Mouse (Mus musculus): ENCODE measurements around the gene Lancl3.
"Not testable (repeated sequence)": the region's sequence is repeated elsewhere in the genome, so short reads cannot be mapped to it uniquely, and the experiment has no call there.

The Lancl3 gene

DNA sequence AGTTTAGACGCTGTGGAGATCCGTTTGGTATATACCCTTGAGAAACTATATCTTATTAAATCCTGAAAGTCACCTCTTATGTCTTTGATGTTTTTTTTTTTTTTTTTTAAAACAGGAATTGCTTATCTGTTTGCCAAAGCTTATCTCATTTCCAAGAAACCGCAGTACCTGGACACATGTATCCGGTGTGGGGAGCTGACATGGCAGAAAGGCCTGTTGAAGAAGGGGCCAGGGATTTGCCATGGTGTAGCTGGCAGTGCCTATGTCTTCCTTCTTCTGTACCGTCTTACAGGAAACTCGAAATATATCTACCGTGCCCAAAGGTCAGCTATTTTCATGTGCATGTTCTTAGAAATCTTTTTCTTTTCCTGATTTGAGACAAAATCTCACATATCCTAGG lies 58.1 kb downstream of the Lancl3 start:
- DNase-seq (ENCODE audit: extremely low spot score, low spot score) = no peak

DNA sequence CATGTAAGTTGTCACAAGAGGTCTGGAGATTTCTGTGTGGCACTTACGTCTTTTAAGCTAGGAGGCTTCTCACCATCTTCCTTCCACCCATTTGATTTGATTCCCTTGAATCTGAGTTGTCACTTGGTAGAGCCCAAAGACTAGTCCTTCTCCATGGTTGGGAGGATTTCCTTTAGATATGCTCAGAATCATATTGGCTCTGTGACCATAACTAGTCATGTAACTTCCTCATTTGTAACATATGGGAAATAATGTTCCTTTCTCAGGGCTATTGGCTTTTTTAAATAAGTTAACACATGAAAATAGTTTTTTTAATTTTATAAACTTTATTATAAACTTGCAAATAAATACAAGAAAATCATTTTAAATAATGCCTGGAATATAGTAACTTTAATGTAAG lies 59.6 kb downstream of the Lancl3 start:
- no peak for DNase-seq (ENCODE audit: extremely low spot score, low spot score)

DNA sequence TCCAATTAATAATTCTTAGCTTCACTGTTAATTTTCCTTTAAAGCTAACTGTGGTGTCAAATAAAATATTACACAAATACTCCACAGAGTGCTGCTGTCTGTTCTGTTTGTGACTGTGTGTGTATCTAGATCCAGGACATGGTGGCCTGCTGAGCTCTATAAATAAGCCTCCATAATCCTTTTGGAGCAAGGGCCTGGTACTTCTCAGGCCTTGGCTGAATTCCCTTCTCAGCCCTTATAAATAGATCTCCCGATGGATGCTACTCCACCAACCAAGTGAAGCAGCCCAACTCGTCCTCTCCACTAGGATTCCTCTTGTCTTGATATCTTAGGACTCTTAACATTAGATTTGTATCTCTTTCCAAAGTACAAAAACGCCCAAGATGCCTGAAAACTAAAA lies 71.4 kb downstream of the Lancl3 start:
- no peak for DNase-seq (ENCODE audit: extremely low spot score, low spot score)

DNA sequence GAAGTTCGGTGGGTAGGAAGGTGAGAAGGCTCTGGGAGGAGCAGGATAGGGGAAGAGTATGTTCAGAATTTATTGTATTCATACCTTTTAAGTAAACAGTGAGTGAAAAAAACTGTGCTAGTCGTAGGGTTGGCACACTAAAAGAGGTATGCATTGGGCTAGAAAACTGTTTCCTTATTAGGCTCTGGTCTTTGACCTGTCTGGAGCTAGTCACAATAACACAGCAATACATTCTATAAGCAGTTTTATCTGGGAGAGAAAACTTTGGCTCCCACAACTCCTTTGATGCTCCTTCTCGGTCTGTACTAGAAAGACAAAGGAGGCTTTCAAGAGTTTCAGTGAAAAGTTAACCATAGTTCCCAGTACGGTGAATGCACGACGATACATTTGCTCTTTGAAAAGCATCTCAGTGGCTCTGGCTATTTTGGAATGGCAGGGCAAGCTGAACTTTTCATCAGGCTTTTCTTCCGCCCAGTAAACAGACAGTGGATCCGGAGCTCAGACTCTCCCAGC lies 72.3 kb downstream of the Lancl3 start:
- no peak for DNase-seq (ENCODE audit: extremely low spot score, low spot score)

DNA sequence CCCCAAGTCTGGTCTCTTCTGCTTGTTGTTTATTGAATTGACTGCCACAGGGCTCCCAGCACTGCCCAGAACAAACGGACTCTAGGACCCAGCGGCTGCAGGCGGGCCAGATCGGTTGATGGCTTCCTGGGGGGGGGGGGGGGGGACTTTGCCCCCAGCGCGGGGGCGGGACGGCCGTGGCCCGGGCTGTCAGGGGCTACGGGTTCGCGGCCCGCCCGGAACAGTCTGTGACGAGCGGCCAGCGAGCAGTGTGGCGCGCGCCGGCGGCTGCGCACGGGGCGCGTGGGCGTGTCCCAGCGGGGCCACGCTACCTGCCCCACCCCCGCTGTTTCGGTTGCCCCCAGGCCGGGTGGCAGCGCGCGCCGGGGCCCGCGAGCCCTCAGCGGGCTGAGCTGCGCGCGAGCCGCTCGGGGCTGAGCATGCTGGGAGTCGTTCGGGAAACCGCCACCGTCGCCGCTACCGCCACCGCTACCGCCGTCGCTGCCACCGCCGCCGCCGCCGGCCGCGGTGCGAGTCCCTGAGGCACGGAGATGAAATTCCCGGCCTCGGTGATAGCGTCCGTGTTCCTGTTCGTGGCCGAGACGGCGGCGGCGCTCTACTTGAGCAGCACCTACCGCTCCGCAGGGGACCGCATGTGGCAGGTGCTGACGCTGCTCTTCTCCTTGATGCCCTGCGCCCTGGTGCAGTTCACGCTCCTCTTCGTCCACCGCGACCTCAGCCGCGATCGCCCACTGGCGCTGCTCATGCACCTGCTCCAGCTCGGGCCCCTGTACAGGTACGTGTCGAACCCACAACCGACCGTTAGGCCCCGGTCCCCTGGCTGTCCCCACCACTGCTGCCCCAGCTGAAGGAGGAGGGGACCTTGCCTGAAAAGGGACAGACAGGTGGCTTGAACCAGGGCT lies 73.0 kb downstream of the Lancl3 start, which contains the start of gene Xk:
Xk (plus strand) TSS at position 297 of the 902 bp plus-strand sequence.
- DNase-seq (ENCODE audit: extremely low spot score, low spot score) = peak; percentile 67

DNA sequence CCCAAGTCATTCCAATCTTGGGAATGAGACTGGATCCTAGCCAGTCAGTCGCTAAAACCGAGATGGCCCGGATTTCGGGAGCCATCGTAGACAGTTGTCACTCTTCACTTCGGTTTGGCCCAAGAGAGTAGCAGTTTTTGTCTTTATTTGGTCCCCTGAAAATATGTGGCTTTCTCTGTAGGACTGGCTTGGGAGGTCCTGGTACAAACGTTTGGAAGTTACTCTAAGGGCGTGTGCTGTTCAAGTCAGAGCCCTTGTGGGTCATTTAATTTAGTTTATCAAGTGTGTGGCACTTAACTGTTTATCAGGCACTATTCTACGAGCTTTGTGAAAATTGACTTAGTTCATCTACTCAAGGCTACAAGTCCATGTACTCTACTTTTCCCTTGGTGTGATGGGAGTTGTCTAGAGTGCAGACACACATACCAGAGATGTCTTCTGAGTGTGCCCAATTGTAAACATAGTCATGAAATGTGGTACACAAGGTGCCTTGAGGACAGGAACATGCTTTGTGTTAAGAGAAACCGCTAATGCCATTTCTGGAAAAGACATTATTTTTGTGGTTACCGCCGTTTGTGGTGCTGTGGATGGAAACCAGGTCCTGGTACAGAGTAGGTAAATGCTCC lies 73.8 kb downstream of the Lancl3 start:
- no peak for DNase-seq (ENCODE audit: extremely low spot score, low spot score)

DNA sequence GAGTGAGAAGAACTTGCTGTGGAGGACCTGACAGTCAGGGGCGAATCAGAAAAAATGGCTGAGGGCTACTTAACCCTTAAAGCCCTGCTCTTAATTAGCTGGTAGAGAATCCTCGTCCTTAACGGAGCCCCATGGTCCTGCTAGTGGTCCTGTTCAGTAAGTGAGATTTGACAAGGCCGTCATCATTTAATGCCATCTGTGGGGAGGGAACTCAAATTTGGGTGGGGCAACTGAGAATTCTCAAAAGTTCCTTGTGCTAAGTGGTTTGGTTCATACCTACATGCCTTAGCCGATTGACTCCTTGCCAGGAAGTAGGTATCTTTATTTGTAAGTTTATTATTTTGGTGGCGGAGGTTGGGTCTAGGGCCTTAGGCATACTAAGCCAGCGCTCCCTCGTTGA lies 74.6 kb downstream of the Lancl3 start:
- no peak for DNase-seq (ENCODE audit: extremely low spot score, low spot score)

DNA sequence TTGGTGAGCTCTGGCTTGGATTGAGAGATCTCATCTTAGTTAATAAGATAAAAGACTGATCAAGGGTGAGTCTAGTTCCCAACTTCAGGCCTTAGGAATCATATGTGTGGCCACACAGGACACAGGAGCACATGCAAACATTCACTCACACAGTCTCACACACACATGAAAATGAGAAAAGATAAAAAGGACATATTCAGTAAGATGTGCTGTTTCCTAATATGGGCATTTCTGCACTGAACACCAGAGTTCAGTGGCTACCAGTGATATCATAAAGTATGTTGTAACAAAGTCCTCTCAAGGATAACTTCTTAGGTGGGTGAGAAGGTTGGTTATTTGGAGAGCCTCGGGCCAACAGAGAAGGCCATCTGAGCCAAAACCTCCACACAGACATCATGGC lies 83.8 kb downstream of the Lancl3 start, which contains the start of gene H2al1m:
H2al1m (plus strand) TSS at position 301 of the 400 bp plus-strand sequence.
- not testable (repeated sequence) for DNase-seq (ENCODE audit: extremely low spot score, low spot score)

DNA sequence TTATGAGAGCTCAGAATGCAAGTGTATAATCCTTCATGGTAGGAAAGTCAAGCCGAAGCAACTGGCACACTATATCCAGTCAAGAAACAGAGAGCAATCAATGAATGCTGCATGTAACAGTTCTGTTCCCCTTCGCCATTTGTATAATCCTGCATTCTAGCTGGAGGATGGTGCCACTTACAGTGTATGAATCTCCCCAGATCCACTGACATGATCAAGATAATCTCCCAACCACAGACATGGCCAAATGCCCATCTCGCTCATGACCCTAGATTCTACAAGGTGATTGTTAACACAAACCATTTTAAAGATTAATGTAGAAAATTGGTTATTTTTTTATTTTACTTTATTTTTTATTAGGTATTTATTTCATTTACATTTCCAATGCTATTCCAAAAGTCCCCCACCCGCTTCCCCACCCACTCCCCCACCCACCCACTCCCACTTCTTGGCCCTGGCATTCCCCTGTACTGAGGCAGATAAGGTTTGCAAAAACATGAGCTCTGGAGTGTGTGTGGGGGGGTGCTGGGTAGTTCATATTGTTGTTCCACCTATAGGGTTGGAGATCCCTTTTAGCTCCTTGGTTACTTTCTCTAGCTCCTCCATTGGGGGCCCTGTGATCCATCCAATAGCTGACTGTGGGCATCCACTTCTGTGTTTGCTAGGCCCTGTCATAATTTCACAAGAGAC lies 93.6 kb downstream of the Lancl3 start:
- DNase-seq (ENCODE audit: extremely low spot score, low spot score) = not testable (repeated sequence)

DNA sequence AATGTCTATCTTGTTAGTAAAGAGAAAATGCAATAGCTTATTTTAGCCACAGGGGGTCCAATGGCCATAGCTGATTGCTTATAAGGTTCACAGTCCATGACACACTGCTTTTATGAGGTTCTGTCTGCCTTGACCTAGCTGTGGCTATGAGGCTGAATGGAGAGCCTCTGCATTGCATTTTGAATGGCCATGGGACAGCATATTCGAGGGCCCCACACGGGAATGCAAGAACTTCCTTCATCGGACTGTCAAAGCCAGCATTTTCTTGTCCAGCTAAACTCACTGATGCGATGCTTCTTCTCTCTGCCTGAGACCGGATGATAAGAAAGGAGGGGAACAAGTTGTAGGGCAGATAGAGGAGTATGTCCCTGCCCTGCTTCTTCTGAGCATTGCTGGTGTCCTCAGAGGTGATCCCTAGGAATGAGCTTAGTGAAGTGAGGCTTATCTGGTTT lies 98.7 kb downstream of the Lancl3 start:
- DNase-seq (ENCODE audit: extremely low spot score, low spot score) = no peak

DNA sequence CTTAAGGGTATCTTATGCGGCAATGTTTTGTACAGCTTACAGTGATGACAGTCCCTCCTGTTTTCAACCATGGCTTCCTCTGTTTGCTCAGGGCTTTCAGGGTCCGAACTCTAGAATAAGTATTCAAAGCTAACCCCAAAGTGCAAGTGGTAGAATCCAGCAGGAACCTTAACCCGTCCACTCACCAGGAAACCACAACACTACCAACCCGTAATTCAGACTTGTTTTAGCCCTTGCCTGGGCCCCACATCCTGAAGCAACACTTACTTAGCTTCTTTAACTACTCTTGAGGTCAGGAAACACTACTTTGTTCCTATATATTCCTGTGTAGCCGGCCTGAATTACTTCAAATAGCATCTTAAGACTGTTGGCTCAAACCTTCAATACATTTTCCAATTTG lies 103.1 kb downstream of the Lancl3 start:
- DNase-seq (ENCODE audit: extremely low spot score, low spot score) = no peak

DNA sequence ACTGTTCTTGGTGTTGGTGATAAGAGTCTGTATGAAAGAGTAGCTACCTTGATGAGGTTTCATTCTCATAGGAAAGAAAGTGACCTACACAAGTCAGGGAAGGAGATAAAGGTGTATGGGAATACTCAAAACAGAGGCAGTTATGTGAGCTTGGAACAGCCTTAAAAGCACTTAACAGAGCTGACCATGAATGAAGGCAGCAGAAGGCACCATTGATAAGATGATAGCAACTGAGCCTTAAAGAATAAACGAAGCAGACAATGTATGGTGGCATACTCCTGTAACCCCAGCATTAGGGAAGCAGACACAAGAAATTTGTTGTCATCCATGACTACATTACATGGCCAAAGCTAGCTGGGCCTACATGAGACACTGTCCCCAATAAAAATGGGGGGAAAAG lies 103.8 kb downstream of the Lancl3 start:
- DNase-seq (ENCODE audit: extremely low spot score, low spot score) = no peak

DNA sequence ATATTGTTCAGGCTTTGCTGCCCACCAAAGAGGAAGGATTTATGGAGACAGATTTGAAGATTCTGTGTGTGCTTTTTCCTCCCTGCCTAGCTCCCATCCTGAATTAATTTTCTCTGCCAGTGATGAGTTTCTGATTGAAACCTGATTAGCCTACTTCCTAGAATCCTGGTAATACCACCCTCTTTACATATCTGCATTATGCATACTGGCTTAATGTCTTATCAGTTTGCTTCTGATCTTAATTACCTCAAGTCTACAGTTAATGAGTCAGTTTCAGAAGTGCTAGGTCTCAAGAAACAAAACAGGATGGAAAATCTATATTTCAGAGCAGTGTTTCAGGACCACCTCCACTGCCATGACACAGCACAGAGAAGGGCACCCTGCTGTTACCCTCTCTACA lies 116.8 kb downstream of the Lancl3 start:
- DNase-seq (ENCODE audit: extremely low spot score, low spot score) = not testable (repeated sequence)

Data from neural tube, embryonic 10.5 days (tissue).